Mouse (Mus musculus): ENCODE measurements around the gene Gpr156. TPM values are rescaled to one million over a fixed set of nuclear protein-coding genes. Genes with fewer than 3 reads are reported as not detected.
A peak's percentile ranks its signal among the peaks of the same experiment; 100 is the strongest.

The Gpr156 gene
- total and polyA plus RNA-seq, 3 experiments, result 0.08 to 0.09 TPM; not detected in 1

DNA sequence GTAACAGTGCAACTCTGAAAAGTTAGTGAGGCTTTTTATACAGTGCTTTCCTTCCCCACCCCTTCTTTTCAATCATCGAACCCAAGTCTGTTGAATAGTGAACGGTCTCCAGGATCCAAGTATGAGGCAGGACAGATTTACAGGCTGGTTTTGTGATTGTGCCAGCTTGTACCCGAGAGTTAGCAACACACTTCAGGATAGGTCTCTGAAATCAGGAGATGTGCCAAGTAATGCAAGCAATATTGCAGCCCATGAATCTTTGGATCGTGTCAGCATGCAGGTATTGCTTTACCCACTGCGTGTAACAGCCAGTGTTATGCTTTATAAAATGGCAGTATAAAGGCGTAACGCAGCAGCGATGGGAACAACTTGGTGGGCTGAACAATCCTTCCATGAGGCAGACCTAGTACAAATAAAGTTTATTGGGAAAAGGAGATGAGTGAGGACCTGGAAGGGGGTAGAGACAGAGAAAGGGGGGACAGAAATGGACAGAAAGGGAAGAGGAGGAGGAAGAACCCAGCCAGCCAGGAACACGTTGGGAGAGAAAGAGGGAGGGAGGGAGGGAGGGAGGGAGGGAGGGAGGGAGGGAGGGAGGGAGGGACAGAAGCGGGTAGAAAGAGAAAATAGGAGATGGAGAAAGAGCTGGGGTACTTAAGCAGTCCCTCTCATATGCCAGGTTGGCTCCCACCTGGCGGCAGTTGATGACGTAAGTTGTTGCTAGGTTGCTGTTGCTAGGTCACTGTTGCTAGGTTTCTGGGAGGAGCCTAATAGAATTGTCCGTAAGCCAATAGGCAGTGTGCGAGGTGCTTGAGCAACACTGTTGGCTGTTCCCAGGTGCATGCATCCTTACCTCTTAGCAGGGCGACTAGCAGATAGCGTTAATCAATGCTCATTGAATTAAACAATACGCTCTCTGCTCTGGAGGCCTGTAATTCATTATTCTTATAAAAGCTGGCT lies 22.1 kb downstream of the Gpr156 start:
- Histone ChIP-seq H3K27ac (ENCODE audit: insufficient read depth, low read depth) (no peak overlapping the region), H3K4me3 (replicated peaks in 1 of 3; ENCODE audit: low read depth in 2 of 3, low read length in 2 of 3, poor library complexity in 1 of 3) (no peak overlapping the region), H3K4me2 (ENCODE audit: insufficient read depth, low read depth, poor library complexity, severe bottlenecking) (no peak overlapping the region), H3K79me2 (replicated peaks; ENCODE audit: control insufficient read depth, extremely low read depth, insufficient read depth, poor library complexity, severe bottlenecking) (no peaks in the 10 kb centered on the region), H3K4me1 (ENCODE audit: control insufficient read depth in 1 of 2, insufficient read depth in 2 of 2) (peaks cover 5 to 12% of the 10 kb centered on the region in 2 experiments; a peak in 2 of 4 replicates), H3K9ac (ENCODE audit: insufficient read depth, low read depth) (no peak overlapping the region), H3K27me3 (replicated peaks) (peaks cover 3% of the 10 kb centered on the region), H3K36me3 (replicated peaks in 1 of 2; ENCODE audit: control insufficient read depth in 1 of 2, insufficient read depth in 1 of 2, low read length in 1 of 2) (no peaks in the 10 kb centered on the region), H3K9me3 (replicated peaks; ENCODE audit: low read length) (no peaks in the 10 kb centered on the region)
- TF ChIP-seq CHD2 (IDR thresholded peaks at IDR 0.05; ENCODE audit: low read length) (no peak), EP300 (IDR thresholded peaks at IDR 0.05; ENCODE audit: low read length) (no peak), E2F4 (IDR thresholded peaks at IDR 0.05; ENCODE audit: insufficient replicate concordance, low read depth, low read length) (no peak), SMC3 (IDR thresholded peaks at IDR 0.05; ENCODE audit: low read depth, low read length) (no peak)
- dilution Hi-C loops (cut with MboI; ENCODE audit: extremely low pct_ligation_motif_present, extremely low pct_unique_long_range_greater_than_20kb, low sequenced_read_pairs) (no loop called here), in situ Hi-C loops (cut with MboI; ENCODE audit: low pct_ligation_motif_present, low pct_unique_long_range_greater_than_20kb, low sequenced_read_pairs) (no loop called here)
- no peak for DNase-seq (ENCODE audit: extremely low read depth)

DNA sequence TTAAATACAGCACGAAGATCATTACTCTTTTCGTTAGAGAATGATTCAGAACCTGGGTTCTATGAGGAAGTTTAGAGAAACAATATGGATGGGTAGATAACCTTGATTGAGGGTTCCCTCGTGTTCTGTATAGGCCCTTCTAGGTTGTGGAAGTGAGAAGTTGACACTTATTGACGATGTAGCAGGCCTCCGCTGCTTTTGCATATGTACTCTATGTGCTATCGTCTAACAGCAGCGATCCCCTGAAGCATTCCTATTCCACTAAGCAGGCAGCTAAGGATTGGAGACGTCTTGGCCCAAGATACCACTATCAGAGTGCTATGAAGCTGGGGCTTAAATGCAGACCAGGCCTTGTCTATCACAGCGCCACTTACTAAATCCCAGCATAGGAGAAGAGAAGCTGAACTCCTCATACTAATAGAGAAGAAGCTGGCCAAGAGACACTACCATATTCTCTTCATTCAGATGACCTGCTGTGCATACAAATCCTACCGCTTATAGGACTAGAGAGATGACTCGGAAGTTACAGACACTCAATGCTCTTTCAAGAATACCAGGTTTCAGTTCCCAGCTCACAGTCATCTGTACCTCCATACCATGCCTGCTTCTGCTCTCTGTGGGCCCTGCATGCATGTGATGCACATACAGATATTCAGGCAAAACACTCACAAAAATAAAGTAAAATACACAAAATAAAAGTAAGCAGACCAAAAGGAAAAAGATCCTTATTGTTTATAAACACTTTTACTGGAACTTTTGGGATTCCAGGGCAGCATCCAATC lies 23.0 kb downstream of the Gpr156 start:
- no peak overlapping the region for H3K27ac ChIP-seq (ENCODE audit: insufficient read depth, low read depth)
- in situ Hi-C loops (cut with MboI; ENCODE audit: low pct_ligation_motif_present, low pct_unique_long_range_greater_than_20kb, low sequenced_read_pairs) (no loop called here), dilution Hi-C loops (cut with MboI; ENCODE audit: extremely low pct_ligation_motif_present, extremely low pct_unique_long_range_greater_than_20kb, low sequenced_read_pairs) (no loop called here)
- H3K9ac ChIP-seq (ENCODE audit: insufficient read depth, low read depth), result no peak overlapping the region
- no peaks in the 10 kb centered on the region for H3K36me3 ChIP-seq (replicated peaks in 1 of 2; ENCODE audit: control insufficient read depth in 1 of 2, insufficient read depth in 1 of 2, low read length in 1 of 2)
- H3K4me1 ChIP-seq (ENCODE audit: control insufficient read depth in 1 of 2, insufficient read depth in 2 of 2), result peaks cover 5 to 12% of the 10 kb centered on the region in 2 experiments; a peak in 2 of 4 replicates
- no peak for TF ChIP-seq GABPA (IDR thresholded peaks at IDR 0.05; ENCODE audit: insufficient replicate concordance, low read depth, low read length)
- peak; percentile 65 for TF ChIP-seq BHLHE40 (IDR thresholded peaks at IDR 0.05; ENCODE audit: low read depth, low read length)
- TF ChIP-seq JUN (IDR thresholded peaks at IDR 0.05; ENCODE audit: insufficient read depth, low read depth, low read length), result peak; percentile 10; the same call in 1 of the 2 replicates
- no peak for TF ChIP-seq ZNF384 (IDR thresholded peaks at IDR 0.05; ENCODE audit: low read depth, low read length)
- 0 out of 2 replicates have a peak, but pooled peaks have one; percentile 45 for TF ChIP-seq JUND (conservative IDR thresholded peaks at IDR 0.05; ENCODE audit: low read depth, low read length)
- TF ChIP-seq TCF12 (IDR thresholded peaks at IDR 0.05; ENCODE audit: low read depth, low read length), result peak; percentile 22; the same call in 1 of the 2 replicates
- TF ChIP-seq EP300 (IDR thresholded peaks at IDR 0.05; ENCODE audit: low read length), result peak; percentile 76
- TF ChIP-seq SMC3 (IDR thresholded peaks at IDR 0.05; ENCODE audit: low read depth, low read length), result no peak
- TF ChIP-seq IRF4 (IDR thresholded peaks at IDR 0.05; ENCODE audit: low read depth, low read length), result peak; percentile 85
- H3K9me3 ChIP-seq (replicated peaks; ENCODE audit: low read length), result no peaks in the 10 kb centered on the region
- no peak overlapping the region for H3K4me2 ChIP-seq (ENCODE audit: insufficient read depth, low read depth, poor library complexity, severe bottlenecking)
- DNase-seq (ENCODE audit: extremely low read depth), result peak; percentile 39
- H3K4me3 ChIP-seq (replicated peaks in 1 of 3; ENCODE audit: low read depth in 2 of 3, low read length in 2 of 3, poor library complexity in 1 of 3), result no peak overlapping the region
- H3K27me3 ChIP-seq (replicated peaks), result peaks cover 3% of the 10 kb centered on the region
- no peaks in the 10 kb centered on the region for H3K79me2 ChIP-seq (replicated peaks; ENCODE audit: control insufficient read depth, extremely low read depth, insufficient read depth, poor library complexity, severe bottlenecking)

All from CH12.LX (cell line).